Mouse (Mus musculus): ENCODE results near the gene Nectin3.

- TF ChIP-seq ZNF384 (IDR thresholded peaks at IDR 0.05; ENCODE audit: low read depth, low read length) (no peak), GATA1 (IDR thresholded peaks at IDR 0.05; ENCODE audit: low read depth, low read length) (no peak), ZC3H11A (IDR thresholded peaks at IDR 0.05; ENCODE audit: low read depth, low read length) (no peak), POLR2A (IDR thresholded peaks at IDR 0.05; ENCODE audit: control insufficient read depth in 1 of 2, insufficient read depth in 1 of 2, low read depth in 1 of 2, low read length in 2 of 2, poor library complexity in 1 of 2) (no peak), UBTF (IDR thresholded peaks at IDR 0.05; ENCODE audit: borderline replicate concordance, insufficient read depth, low read depth, low read length) (no peak), CTCF (IDR thresholded peaks at IDR 0.05 in 2 of 3, conservative IDR thresholded peaks at IDR 0.05 in 1 of 3; ENCODE audit: control insufficient read depth in 1 of 3, insufficient read depth in 1 of 3, low read depth in 2 of 3, low read length in 3 of 3, poor library complexity in 1 of 3, severe bottlenecking in 1 of 3) (no peak), ZKSCAN1 (IDR thresholded peaks at IDR 0.05; ENCODE audit: low read depth, low read length) (no peak)
These were observed 3.1 kb downstream of the Nectin3 start for GRCm38 (mm10) chr16:46495201-46495600.
